Mouse (Mus musculus) fibroblast of lung, adult 2 months (primary cell): ENCODE measurements around the gene Tmem175.
"Not testable (repeated sequence)": the region's sequence is repeated elsewhere in the genome, so short reads cannot be mapped to it uniquely, and the experiment has no call there.

Experiments
- DNase-seq: peaks from one replicate; pipeline ENCODE4 v3.0.0-alpha.2; 2011; ENCODE audit warnings: low read depth

Tmem175 gene

GRCm38 (mm10) chr5:108629634-108630483, at the start of gene Tmem175, which contains the start of gene Gak:
TSS of gene Tmem175 (plus strand) at chr5:108629770.
TSS of gene Gak (minus strand) at chr5:108629755.
- peak; percentile 80 for DNase-seq

GRCm38 (mm10) chr5:108581361-108581891, 48.1 kb upstream of the Tmem175 start:
- no peak for DNase-seq

- DNase-seq: no peak
Measured at GRCm38 (mm10) chr5:108599923-108600322, 29.6 kb upstream of the Tmem175 start.

GRCm38 (mm10) chr5:108602537-108602936, 27.0 kb upstream of the Tmem175 start:
- no peak for DNase-seq

GRCm38 (mm10) chr5:108610426-108610825, 19.1 kb upstream of the Tmem175 start:
- no peak for DNase-seq

GRCm38 (mm10) chr5:108621870-108622269, 7.7 kb upstream of the Tmem175 start:
- DNase-seq: no peak

- no peak for DNase-seq
Measured at GRCm38 (mm10) chr5:108626050-108626660, 3.4 kb upstream of the Tmem175 start.

- DNase-seq: no peak
Measured at GRCm38 (mm10) chr5:108628891-108629633, 508 bp upstream of the Tmem175 start.

- DNase-seq: no peak
Measured at GRCm38 (mm10) chr5:108633676-108634075, 4.1 kb downstream of the Tmem175 start.

GRCm38 (mm10) chr5:108634088-108634487, 4.5 kb downstream of the Tmem175 start:
- DNase-seq: not testable (repeated sequence)

- no peak for DNase-seq
Measured at GRCm38 (mm10) chr5:108636172-108636571, 6.6 kb downstream of the Tmem175 start.

GRCm38 (mm10) chr5:108643674-108644073, 14.1 kb downstream of the Tmem175 start:
- no peak for DNase-seq

GRCm38 (mm10) chr5:108645651-108646342, 16.2 kb downstream of the Tmem175 start:
- DNase-seq: no peak

- DNase-seq: no peak
Measured at GRCm38 (mm10) chr5:108646343-108646660, 16.7 kb downstream of the Tmem175 start.

- no peak for DNase-seq
Measured at GRCm38 (mm10) chr5:108647311-108647710, 17.7 kb downstream of the Tmem175 start.

GRCm38 (mm10) chr5:108647820-108648465, 18.4 kb downstream of the Tmem175 start:
- DNase-seq: no peak

GRCm38 (mm10) chr5:108648937-108649576, 19.5 kb downstream of the Tmem175 start:
- no peak for DNase-seq

- DNase-seq: no peak
Measured at GRCm38 (mm10) chr5:108650341-108650740, 20.8 kb downstream of the Tmem175 start.

GRCm38 (mm10) chr5:108651136-108651720, 21.7 kb downstream of the Tmem175 start:
- DNase-seq: no peak

GRCm38 (mm10) chr5:108651823-108652222, 22.3 kb downstream of the Tmem175 start:
- no peak for DNase-seq
